Mouse (Mus musculus) embryo, embryonic 11 days (tissue): ENCODE measurements at regions not wholly inside any gene's neighbourhood (a gene's known extent, or its start where the extent isn't known, plus 50 kb on each side); places are given as distances from the start of the nearest gene placed in this dataset.
"Not testable (repeated sequence)": the region's sequence is repeated elsewhere in the genome, so short reads cannot be mapped to it uniquely, and the experiment has no call there.

Experiments used
- DNase-seq: peaks from one replicate; pipeline ENCODE4 v3.0.0-alpha.2; 2015

- no peak for DNase-seq
Measured at GRCm38 (mm10) chr17:41264512-41265222, 329.8 kb upstream of the Cenpq start.

GRCm38 (mm10) chr17:41261495-41261894 lies 326.6 kb upstream of the Cenpq start:
- no peak for DNase-seq

GRCm38 (mm10) chr17:41248406-41248805 lies 313.6 kb upstream of the Cenpq start:
- DNase-seq: no peak

- no peak for DNase-seq
Measured at GRCm38 (mm10) chr17:41227128-41228014, 292.5 kb upstream of the Cenpq start.

- DNase-seq: no peak
Measured at GRCm38 (mm10) chr17:41216816-41217215, 282.0 kb upstream of the Cenpq start.

- DNase-seq: not testable (repeated sequence)
Measured at GRCm38 (mm10) chr17:41199417-41199816, 264.6 kb upstream of the Cenpq start.

GRCm38 (mm10) chr17:41190371-41190770 lies 255.5 kb upstream of the Cenpq start:
- DNase-seq: not testable (repeated sequence)

GRCm38 (mm10) chr17:41186691-41187090 lies 251.8 kb upstream of the Cenpq start:
- DNase-seq: not testable (repeated sequence)

GRCm38 (mm10) chr17:41184751-41185150 lies 249.9 kb upstream of the Cenpq start:
- DNase-seq: no peak

GRCm38 (mm10) chr17:41153736-41154453 lies 219.0 kb upstream of the Cenpq start:
- no peak for DNase-seq

- DNase-seq: no peak
Measured at GRCm38 (mm10) chr17:41152427-41152826, 217.6 kb upstream of the Cenpq start.

GRCm38 (mm10) chr17:41144523-41144922 lies 209.7 kb upstream of the Cenpq start:
- DNase-seq: no peak

GRCm38 (mm10) chr17:41125582-41125981 lies 190.7 kb upstream of the Cenpq start:
- peak; percentile 39 for DNase-seq

- DNase-seq: no peak
Measured at GRCm38 (mm10) chr17:41122939-41123338, 188.1 kb upstream of the Cenpq start.

GRCm38 (mm10) chr17:41103980-41104379 lies 169.1 kb upstream of the Cenpq start:
- no peak for DNase-seq

GRCm38 (mm10) chr17:41070874-41071273 lies 136.0 kb upstream of the Cenpq start:
- DNase-seq: no peak
